Mouse (Mus musculus): ENCODE results near the gene Lpar2. TPM values are rescaled to one million over a fixed set of nuclear protein-coding genes. Genes with fewer than 3 reads are reported as not detected.
A peak's percentile ranks its signal among the peaks of the same experiment; 100 is the strongest.

Gene Lpar2
- polyA plus RNA-seq, 1 experiment, result 0.12 TPM

GRCm38 (mm10) chr8:69879678-69880077 is 57.4 kb downstream of the Lpar2 start:
- Histone ChIP-seq H3K27me3 (ENCODE audit: control insufficient read depth, insufficient read depth, insufficient read length) (no peaks in the 10 kb centered on the region), H3K79me2 (ENCODE audit: control insufficient read depth, insufficient read depth) (no peaks in the 10 kb centered on the region), H3K36me3 (ENCODE audit: control insufficient read depth, insufficient read depth) (no peaks in the 10 kb centered on the region), H3K4me3 (no peak overlapping the region), H3K4me2 (ENCODE audit: low read depth) (no peak overlapping the region), H3ac (ENCODE audit: control insufficient read depth, insufficient read length) (no peak overlapping the region)
- TF ChIP-seq E2F4 (IDR thresholded peaks at IDR 0.05; ENCODE audit: insufficient read depth) (no peak), MYOD1 (IDR thresholded peaks at IDR 0.05; ENCODE audit: control insufficient read depth in 1 of 3, insufficient read length in 2 of 3, low read depth in 2 of 3) (peak in 1 of 3 experiments; percentile 18), MAX (IDR thresholded peaks at IDR 0.05; ENCODE audit: low read depth) (no peak), POLR2AphosphoS2 (IDR thresholded peaks at IDR 0.05; ENCODE audit: insufficient read length, low read depth) (no peak), SRF (IDR thresholded peaks at IDR 0.05; ENCODE audit: control insufficient read depth, insufficient read length, low read depth) (no peak), TCF12 (IDR thresholded peaks at IDR 0.05; ENCODE audit: insufficient read depth, poor library complexity, severe bottlenecking) (no peak), TCF3 (IDR thresholded peaks at IDR 0.05; ENCODE audit: insufficient read length, low read depth) (no peak), POLR2A (IDR thresholded peaks at IDR 0.05; ENCODE audit: insufficient read length, low read depth) (no peak), MYOG (IDR thresholded peaks at IDR 0.05; ENCODE audit: control insufficient read depth in 1 of 3, insufficient read depth in 1 of 3, insufficient read length in 2 of 3, low read depth in 2 of 3) (peak in 1 of 3 experiments; percentile 37), REST (IDR thresholded peaks at IDR 0.05; ENCODE audit: insufficient read depth, insufficient read length) (no peak), CEBPB (IDR thresholded peaks at IDR 0.05; ENCODE audit: insufficient read depth, poor library complexity, severe bottlenecking) (no peak), USF1 (IDR thresholded peaks at IDR 0.05; ENCODE audit: low read depth) (no peak)

Other genes starting within 250 kb of the Lpar2 start
- 3.1 TPM for gene Zfp868, start 196.9 kb upstream of the Lpar2 start, polyA plus RNA-seq (2012; fragmentation: generic; extraction: Trizol)
- 0.43 TPM for gene Zfp964, start 167.9 kb upstream of the Lpar2 start, polyA plus RNA-seq (2012; fragmentation: generic; extraction: Trizol)
- gene Zfp869, start 111.7 kb upstream of the Lpar2 start, polyA plus RNA-seq (2012; fragmentation: generic; extraction: Trizol), result 5.4 TPM
- 0.97 TPM for gene Zfp963, start 72.5 kb upstream of the Lpar2 start, polyA plus RNA-seq (2012; fragmentation: generic; extraction: Trizol)
- gene Gm20422, start 47.5 kb upstream of the Lpar2 start, polyA plus RNA-seq (2012; fragmentation: generic; extraction: Trizol), result 0.13 TPM
- gene Atp13a1, start 31.3 kb upstream of the Lpar2 start, polyA plus RNA-seq (2012; fragmentation: generic; extraction: Trizol), result 35.6 TPM
- 4.9 TPM for gene Zfp866, start 31.3 kb upstream of the Lpar2 start, polyA plus RNA-seq (2012; fragmentation: generic; extraction: Trizol)
- 5.7 TPM for gene Gmip, start 13.8 kb upstream of the Lpar2 start, polyA plus RNA-seq (2012; fragmentation: generic; extraction: Trizol)
- 1.7 TPM for gene Pbx4, start 10.1 kb downstream of the Lpar2 start, polyA plus RNA-seq (2012; fragmentation: generic; extraction: Trizol)
- 0.20 TPM for gene Cilp2, start 65.3 kb downstream of the Lpar2 start, polyA plus RNA-seq (2012; fragmentation: generic; extraction: Trizol)
- gene Tssk6, start 79.8 kb downstream of the Lpar2 start, polyA plus RNA-seq (2012; fragmentation: generic; extraction: Trizol), result 0.92 TPM
- gene Ndufa13, start 80.1 kb downstream of the Lpar2 start, polyA plus RNA-seq (2012; fragmentation: generic; extraction: Trizol), result 277 TPM
- 19.0 TPM for gene Yjefn3, start 80.3 kb downstream of the Lpar2 start, polyA plus RNA-seq (2012; fragmentation: generic; extraction: Trizol)
- 46.7 TPM for gene Gatad2a, start 174.0 kb downstream of the Lpar2 start, polyA plus RNA-seq (2012; fragmentation: generic; extraction: Trizol)
- 27.4 TPM for gene Mau2, start 220.3 kb downstream of the Lpar2 start, polyA plus RNA-seq (2012; fragmentation: generic; extraction: Trizol)
- 38.4 TPM for gene Sugp1, start 220.4 kb downstream of the Lpar2 start, polyA plus RNA-seq (2012; fragmentation: generic; extraction: Trizol)